Mouse (Mus musculus): Measurements from ENCODE around the gene Xrra1. TPM values are rescaled to one million over a fixed set of nuclear protein-coding genes. Genes with fewer than 3 reads are reported as not detected.

Gene Xrra1
- polyA plus RNA-seq, 1 experiment: 0.87 TPM

DNA sequence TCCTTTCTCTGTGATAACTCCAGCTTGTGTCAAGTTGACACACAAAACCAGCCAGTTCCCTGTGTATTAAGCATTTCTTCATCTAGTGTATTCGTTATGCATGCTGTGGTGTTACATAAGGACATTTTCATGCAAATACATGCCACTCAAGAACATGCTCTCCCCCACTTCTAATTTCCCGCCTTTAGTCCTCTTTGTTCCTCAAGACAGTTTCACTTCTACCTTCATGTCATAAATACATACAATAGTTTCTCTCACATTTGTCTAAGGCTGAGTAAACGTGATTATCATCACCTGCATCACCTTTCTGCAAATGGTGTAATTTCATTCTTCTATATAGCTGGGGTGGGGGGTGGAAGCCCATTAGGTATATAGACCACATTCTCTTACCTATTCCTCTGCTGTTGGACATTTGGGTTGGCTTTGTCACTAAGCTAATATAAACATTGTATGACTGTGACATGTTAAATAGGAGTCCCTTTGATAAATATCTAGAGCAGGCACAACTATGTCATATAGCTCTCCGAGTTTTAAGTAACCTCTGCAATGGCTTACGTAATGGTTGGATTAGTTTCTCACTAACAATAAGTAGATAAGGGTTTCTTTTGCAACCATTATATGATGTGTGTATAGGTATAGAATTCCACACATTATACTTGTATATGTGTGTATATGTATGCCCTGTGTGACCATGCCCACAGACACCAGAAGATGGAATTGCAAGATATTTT lies 25.6 kb upstream of the Xrra1 start:
- Histone ChIP-seq H3K27ac (ENCODE audit: insufficient read depth, low read length) (no peak overlapping the region), H3K9ac (ENCODE audit: low read depth, poor library complexity, severe bottlenecking) (no peak overlapping the region), H3K4me1 (ENCODE audit: control insufficient read depth, insufficient read depth, low read length) (no peaks in the 10 kb centered on the region), H3K9me3 (replicated peaks; ENCODE audit: control insufficient read depth, insufficient read depth, low read length, poor library complexity, severe bottlenecking) (no peaks in the 10 kb centered on the region), H3K4me3 (ENCODE audit: low read depth, low read length) (no peak overlapping the region), H3K27me3 (ENCODE audit: control insufficient read depth, insufficient read depth, low read length, poor library complexity, severe bottlenecking) (no peaks in the 10 kb centered on the region), H3K36me3 (ENCODE audit: control insufficient read depth, insufficient read depth, low read length, poor library complexity, severe bottlenecking) (peaks cover 6% of the 10 kb centered on the region)
- TF ChIP-seq EP300 (IDR thresholded peaks at IDR 0.05; ENCODE audit: insufficient read depth, low read depth, low read length) (no peak), CTCF (IDR thresholded peaks at IDR 0.05; ENCODE audit: low read depth, low read length) (no peak), POLR2A (IDR thresholded peaks at IDR 0.05; ENCODE audit: insufficient read depth, low read length) (no peak)

DNA sequence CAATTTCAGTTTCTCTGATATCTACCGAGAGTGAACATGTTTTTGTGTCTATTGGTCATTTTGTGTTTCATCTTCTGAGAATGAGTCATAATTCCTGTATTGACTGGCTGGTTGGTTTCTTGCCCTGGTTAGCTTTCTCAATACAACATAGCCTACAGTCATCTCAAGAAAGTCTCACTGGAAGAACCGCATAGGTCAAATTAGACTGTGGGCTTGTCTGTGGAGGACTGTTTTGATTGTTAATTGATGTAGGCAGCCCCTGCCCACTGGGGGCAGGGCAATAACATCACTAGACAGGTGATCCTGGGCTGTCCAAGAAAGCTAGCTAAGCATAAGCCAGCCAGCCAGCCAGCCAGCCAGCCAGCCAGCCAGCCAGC lies 25.1 kb upstream of the Xrra1 start:
- H3K9me3 ChIP-seq (replicated peaks; ENCODE audit: control insufficient read depth, insufficient read depth, low read length, poor library complexity, severe bottlenecking): no peaks in the 10 kb centered on the region
- peaks cover 6% of the 10 kb centered on the region for H3K36me3 ChIP-seq (ENCODE audit: control insufficient read depth, insufficient read depth, low read length, poor library complexity, severe bottlenecking)
- H3K27ac ChIP-seq (ENCODE audit: insufficient read depth, low read length): no peak overlapping the region
- no peak overlapping the region for H3K9ac ChIP-seq (ENCODE audit: low read depth, poor library complexity, severe bottlenecking)
- H3K27me3 ChIP-seq (ENCODE audit: control insufficient read depth, insufficient read depth, low read length, poor library complexity, severe bottlenecking): no peaks in the 10 kb centered on the region
- TF ChIP-seq EP300 (IDR thresholded peaks at IDR 0.05; ENCODE audit: insufficient read depth, low read depth, low read length) (no peak), CTCF (IDR thresholded peaks at IDR 0.05; ENCODE audit: low read depth, low read length) (no peak), POLR2A (IDR thresholded peaks at IDR 0.05; ENCODE audit: insufficient read depth, low read length) (no peak)
- no peak overlapping the region for H3K4me3 ChIP-seq (ENCODE audit: low read depth, low read length)
- no peaks in the 10 kb centered on the region for H3K4me1 ChIP-seq (ENCODE audit: control insufficient read depth, insufficient read depth, low read length)

DNA sequence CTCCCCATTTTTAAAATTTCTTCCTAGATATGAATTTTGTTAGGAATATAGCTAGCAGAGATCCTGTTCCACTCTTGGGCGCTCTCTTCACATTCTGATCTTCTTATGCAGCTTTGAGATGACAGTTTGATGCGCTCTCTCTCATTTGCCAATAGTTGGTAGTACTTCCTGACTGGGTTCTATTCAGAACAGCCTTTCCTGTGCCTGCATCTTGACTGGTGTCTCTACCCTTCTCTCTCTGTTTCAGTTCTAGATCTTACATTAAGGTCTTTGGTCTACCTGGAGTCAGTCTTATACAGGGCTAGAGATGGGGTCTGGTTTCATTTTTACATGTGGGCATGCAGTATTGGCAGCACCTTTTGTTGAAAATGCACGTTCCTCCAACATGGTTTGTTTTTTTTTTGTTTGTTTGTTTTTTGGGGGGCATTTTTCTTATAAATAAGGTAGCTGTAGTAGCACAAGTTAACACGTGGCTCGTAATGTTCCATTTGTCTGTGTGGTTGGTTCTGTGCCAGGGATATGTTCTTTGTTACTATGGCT lies 24.5 kb upstream of the Xrra1 start:
- Histone ChIP-seq H3K27ac (ENCODE audit: insufficient read depth, low read length) (no peak overlapping the region), H3K9me3 (replicated peaks; ENCODE audit: control insufficient read depth, insufficient read depth, low read length, poor library complexity, severe bottlenecking) (no peaks in the 10 kb centered on the region), H3K4me1 (ENCODE audit: control insufficient read depth, insufficient read depth, low read length) (no peaks in the 10 kb centered on the region), H3K36me3 (ENCODE audit: control insufficient read depth, insufficient read depth, low read length, poor library complexity, severe bottlenecking) (peaks cover 10% of the 10 kb centered on the region), H3K9ac (ENCODE audit: low read depth, poor library complexity, severe bottlenecking) (no peak overlapping the region), H3K4me3 (ENCODE audit: low read depth, low read length) (no peak overlapping the region), H3K27me3 (ENCODE audit: control insufficient read depth, insufficient read depth, low read length, poor library complexity, severe bottlenecking) (no peaks in the 10 kb centered on the region)
- no peak for TF ChIP-seq EP300 (IDR thresholded peaks at IDR 0.05; ENCODE audit: insufficient read depth, low read depth, low read length)

DNA sequence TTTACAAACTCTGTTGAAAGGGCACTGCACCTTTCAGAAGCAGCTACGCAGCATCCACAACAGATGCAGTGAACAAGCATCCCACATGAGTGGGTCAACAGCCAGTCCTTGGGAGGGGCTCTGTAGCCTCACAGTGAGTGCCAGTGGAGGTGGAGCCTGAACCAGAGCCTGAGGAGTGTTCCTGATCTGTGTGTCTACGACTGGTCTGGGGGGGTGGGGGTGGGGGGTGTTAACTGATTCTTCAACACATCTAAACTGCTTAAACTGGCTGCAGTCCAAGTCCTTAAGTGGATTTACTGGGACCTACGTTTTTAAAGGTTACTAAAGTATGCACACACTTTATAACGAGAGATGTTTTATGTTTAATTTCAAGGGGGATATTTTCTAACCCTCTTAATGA lies 22.1 kb upstream of the Xrra1 start:
- Histone ChIP-seq H3K9ac (ENCODE audit: low read depth, poor library complexity, severe bottlenecking) (no peak overlapping the region), H3K4me3 (ENCODE audit: low read depth, low read length) (no peak overlapping the region), H3K27ac (ENCODE audit: insufficient read depth, low read length) (no peak overlapping the region), H3K27me3 (ENCODE audit: control insufficient read depth, insufficient read depth, low read length, poor library complexity, severe bottlenecking) (no peaks in the 10 kb centered on the region), H3K36me3 (ENCODE audit: control insufficient read depth, insufficient read depth, low read length, poor library complexity, severe bottlenecking) (peaks cover 26% of the 10 kb centered on the region), H3K9me3 (replicated peaks; ENCODE audit: control insufficient read depth, insufficient read depth, low read length, poor library complexity, severe bottlenecking) (no peaks in the 10 kb centered on the region), H3K4me1 (ENCODE audit: control insufficient read depth, insufficient read depth, low read length) (no peaks in the 10 kb centered on the region)
- TF ChIP-seq EP300 (IDR thresholded peaks at IDR 0.05; ENCODE audit: insufficient read depth, low read depth, low read length) (no peak), POLR2A (IDR thresholded peaks at IDR 0.05; ENCODE audit: insufficient read depth, low read length) (no peak), CTCF (IDR thresholded peaks at IDR 0.05; ENCODE audit: low read depth, low read length) (no peak)

DNA sequence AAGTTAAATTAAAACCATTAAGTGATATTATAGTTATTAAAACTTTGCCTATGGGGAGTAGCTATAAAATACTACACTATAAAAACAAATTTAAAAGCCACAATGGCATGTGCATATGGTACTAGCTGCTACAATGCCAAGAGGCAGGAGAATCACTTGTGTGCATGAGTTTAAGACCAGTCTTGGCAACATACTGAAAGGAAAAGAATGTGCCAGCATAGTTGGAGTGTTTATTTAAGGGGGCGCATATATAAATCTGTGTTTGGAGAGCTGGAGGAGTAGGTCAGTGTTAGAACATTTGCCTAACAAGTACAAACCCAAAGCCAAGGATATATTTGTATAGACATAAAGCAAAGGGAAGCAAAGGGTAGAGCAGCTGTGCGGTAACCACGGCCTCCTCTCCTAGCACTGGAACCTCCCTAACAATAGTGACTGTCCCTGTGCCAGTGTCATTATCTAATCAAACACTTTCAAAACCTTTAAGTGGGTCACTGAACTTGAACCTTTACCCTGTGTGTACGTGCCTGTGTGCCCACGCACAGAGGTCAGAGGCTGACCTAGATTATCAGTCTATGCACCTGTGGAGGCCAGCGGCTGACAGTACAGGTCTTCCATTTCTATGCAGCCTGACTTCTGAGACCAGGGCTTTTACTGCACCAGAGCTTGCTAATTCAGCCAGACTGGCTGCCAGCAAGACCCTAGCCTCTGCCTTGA lies 21.4 kb upstream of the Xrra1 start:
- no peak overlapping the region for H3K9ac ChIP-seq (ENCODE audit: low read depth, poor library complexity, severe bottlenecking)
- H3K4me3 ChIP-seq (ENCODE audit: low read depth, low read length): no peak overlapping the region
- H3K4me1 ChIP-seq (ENCODE audit: control insufficient read depth, insufficient read depth, low read length): no peaks in the 10 kb centered on the region
- H3K27me3 ChIP-seq (ENCODE audit: control insufficient read depth, insufficient read depth, low read length, poor library complexity, severe bottlenecking): no peaks in the 10 kb centered on the region
- no peak overlapping the region for H3K27ac ChIP-seq (ENCODE audit: insufficient read depth, low read length)
- peaks cover 29% of the 10 kb centered on the region for H3K36me3 ChIP-seq (ENCODE audit: control insufficient read depth, insufficient read depth, low read length, poor library complexity, severe bottlenecking)
- TF ChIP-seq EP300 (IDR thresholded peaks at IDR 0.05; ENCODE audit: insufficient read depth, low read depth, low read length): no peak
- TF ChIP-seq POLR2A (IDR thresholded peaks at IDR 0.05; ENCODE audit: insufficient read depth, low read length): no peak
- no peak for TF ChIP-seq CTCF (IDR thresholded peaks at IDR 0.05; ENCODE audit: low read depth, low read length)
- H3K9me3 ChIP-seq (replicated peaks; ENCODE audit: control insufficient read depth, insufficient read depth, low read length, poor library complexity, severe bottlenecking): no peaks in the 10 kb centered on the region

DNA sequence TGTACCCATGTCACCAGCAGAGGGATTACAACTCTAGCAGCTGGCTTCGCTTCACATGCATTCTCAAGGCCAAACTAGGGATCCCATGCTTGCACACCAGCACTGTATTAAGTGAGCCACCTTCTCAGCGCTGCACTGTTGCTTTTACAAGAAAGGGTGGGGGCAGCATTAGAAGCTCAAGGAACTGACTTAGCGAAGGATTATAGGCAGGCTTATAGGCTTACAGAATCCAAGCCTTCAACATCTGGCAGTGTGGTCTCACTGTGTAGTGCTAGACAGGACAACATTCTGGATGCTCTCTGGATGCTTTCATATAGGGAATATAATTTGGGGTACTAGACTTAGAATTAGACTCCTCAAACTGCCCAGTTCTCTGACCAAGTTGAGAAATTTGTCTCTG lies 20.7 kb upstream of the Xrra1 start:
- Histone ChIP-seq H3K4me1 (ENCODE audit: control insufficient read depth, insufficient read depth, low read length) (no peaks in the 10 kb centered on the region), H3K4me3 (ENCODE audit: low read depth, low read length) (no peak overlapping the region), H3K36me3 (ENCODE audit: control insufficient read depth, insufficient read depth, low read length, poor library complexity, severe bottlenecking) (peaks cover 31% of the 10 kb centered on the region), H3K27ac (ENCODE audit: insufficient read depth, low read length) (no peak overlapping the region), H3K9me3 (replicated peaks; ENCODE audit: control insufficient read depth, insufficient read depth, low read length, poor library complexity, severe bottlenecking) (no peaks in the 10 kb centered on the region), H3K9ac (ENCODE audit: low read depth, poor library complexity, severe bottlenecking) (no peak overlapping the region), H3K27me3 (ENCODE audit: control insufficient read depth, insufficient read depth, low read length, poor library complexity, severe bottlenecking) (no peaks in the 10 kb centered on the region)
- TF ChIP-seq CTCF (IDR thresholded peaks at IDR 0.05; ENCODE audit: low read depth, low read length) (no peak), POLR2A (IDR thresholded peaks at IDR 0.05; ENCODE audit: insufficient read depth, low read length) (no peak), EP300 (IDR thresholded peaks at IDR 0.05; ENCODE audit: insufficient read depth, low read depth, low read length) (no peak)
